Mouse (Mus musculus) midbrain, embryonic 11.5 days (tissue): ENCODE data around the gene Gfod2. TPM values are rescaled to one million over a fixed set of nuclear protein-coding genes. Genes with fewer than 3 reads are reported as not detected.

Source experiments
- ATAC-seq: fragments of 200-750 bp; cut with Nextera tagmentation; 2 replicates; pipeline ENCODE4 v1.8.0; 2017; ENCODE audit warnings: moderate TSS enrichment, moderate library complexity; ENCODE audit not compliant: low FRiP score
- DNase-seq: peaks from one replicate; pipeline ENCODE4 v3.0.0; 2015; ENCODE audit warnings: low spot score; ENCODE audit errors: missing footprints
- H3K27ac ChIP-seq: fragments of 300-500 bp; sonication (generic); 2 replicates; pipeline ENCODE4 v1.5.1; 2014; ENCODE audit warnings: low read depth, low read length
- H3K27me3 ChIP-seq: fragments of 300-500 bp; sonication (generic); 2 replicates; pipeline ENCODE4 v1.6.1; 2014; ENCODE audit warnings: mild to moderate bottlenecking, low read length, moderate library complexity, mixed read lengths; ENCODE audit not compliant: control insufficient read depth, insufficient read depth
- H3K36me3 ChIP-seq: fragments of 300-500 bp; sonication (generic); 2 replicates; pipeline ENCODE4 v1.6.1; 2014; ENCODE audit warnings: mild to moderate bottlenecking, low read length, moderate library complexity, mixed read lengths; ENCODE audit not compliant: control insufficient read depth, insufficient read depth
- H3K4me1 ChIP-seq: fragments of 300-500 bp; sonication (generic); 2 replicates; pipeline ENCODE4 v1.6.1; 2014; ENCODE audit warnings: low read length; ENCODE audit not compliant: control insufficient read depth, insufficient read depth
- H3K4me2 ChIP-seq: fragments of 300-500 bp; sonication (generic); 2 replicates; pipeline ENCODE4 v1.6.1; 2014; ENCODE audit warnings: mild to moderate bottlenecking, moderate library complexity
- H3K4me3 ChIP-seq: fragments of 300-500 bp; sonication (generic); 2 replicates; pipeline ENCODE4 v1.5.1; 2014; ENCODE audit warnings: low read depth, low read length
- H3K9ac ChIP-seq: fragments of 300-500 bp; sonication (generic); 2 replicates; pipeline ENCODE4 v1.6.1; 2014; ENCODE audit warnings: low read length
- H3K9me3 ChIP-seq: fragments of 300-500 bp; sonication (generic); 2 replicates; pipeline ENCODE4 v1.6.1; 2016; ENCODE audit warnings: low read length; ENCODE audit not compliant: control insufficient read depth
- WGBS: fragments of 180-500 bp; shearing (Covaris S2); extraction: QIAGEN DNeasy Blood & Tissue Kit; methylation state at CpG from one replicate; pipeline ENCODE4 v1.1.7; 2014; 5-methylcytosine and 5-hydroxymethylcytosine counted together
- polyA plus RNA-seq: library from polyadenylated mRNA; unstranded; fragments of >200 nt; fragmentation: Nextera tagmentation; extraction: Ambion mirVana; gene quantifications from 2 replicates; pipeline ENCODE4 v1.2.1, GENCODE M21; 2014

Gene Gfod2
- polyA plus RNA-seq, 1 experiment from 2014 or later: 38.8 TPM

DNA sequence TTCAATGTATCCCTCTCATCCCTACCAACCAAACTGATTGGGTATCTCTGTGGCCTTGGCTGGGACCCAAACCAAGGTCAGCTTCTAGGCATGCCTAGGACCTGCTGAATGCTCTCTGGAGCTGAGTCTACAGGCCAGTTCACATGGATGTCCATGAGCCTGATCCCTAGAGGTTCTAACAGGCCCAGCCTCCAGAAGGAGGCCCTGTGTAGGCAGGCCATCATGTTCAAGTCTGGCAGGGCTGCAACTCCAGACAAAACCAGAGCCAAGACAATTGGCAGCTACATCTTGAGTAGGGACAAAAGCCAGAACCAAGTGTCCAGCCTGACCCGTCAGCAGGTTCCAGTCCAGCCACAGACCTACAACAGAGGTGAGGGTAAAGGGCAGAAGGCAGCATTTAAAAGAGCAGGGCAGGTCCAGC is 15.0 kb upstream of the Gfod2 start:
- Histone ChIP-seq H3K4me1 (no peaks in the 10 kb centered on the region), H3K4me3 (no peak overlapping the region), H3K27ac (no peak overlapping the region), H3K9me3 (no peaks in the 10 kb centered on the region), H3K36me3 (peaks cover 29% of the 10 kb centered on the region), H3K9ac (no peak overlapping the region), H3K4me2 (no peak overlapping the region), H3K27me3 (no peaks in the 10 kb centered on the region)
- ATAC-seq: no peak
- WGBS: 94% methylated on average over 1 of the region's 1 CpGs
- no peak for DNase-seq

DNA sequence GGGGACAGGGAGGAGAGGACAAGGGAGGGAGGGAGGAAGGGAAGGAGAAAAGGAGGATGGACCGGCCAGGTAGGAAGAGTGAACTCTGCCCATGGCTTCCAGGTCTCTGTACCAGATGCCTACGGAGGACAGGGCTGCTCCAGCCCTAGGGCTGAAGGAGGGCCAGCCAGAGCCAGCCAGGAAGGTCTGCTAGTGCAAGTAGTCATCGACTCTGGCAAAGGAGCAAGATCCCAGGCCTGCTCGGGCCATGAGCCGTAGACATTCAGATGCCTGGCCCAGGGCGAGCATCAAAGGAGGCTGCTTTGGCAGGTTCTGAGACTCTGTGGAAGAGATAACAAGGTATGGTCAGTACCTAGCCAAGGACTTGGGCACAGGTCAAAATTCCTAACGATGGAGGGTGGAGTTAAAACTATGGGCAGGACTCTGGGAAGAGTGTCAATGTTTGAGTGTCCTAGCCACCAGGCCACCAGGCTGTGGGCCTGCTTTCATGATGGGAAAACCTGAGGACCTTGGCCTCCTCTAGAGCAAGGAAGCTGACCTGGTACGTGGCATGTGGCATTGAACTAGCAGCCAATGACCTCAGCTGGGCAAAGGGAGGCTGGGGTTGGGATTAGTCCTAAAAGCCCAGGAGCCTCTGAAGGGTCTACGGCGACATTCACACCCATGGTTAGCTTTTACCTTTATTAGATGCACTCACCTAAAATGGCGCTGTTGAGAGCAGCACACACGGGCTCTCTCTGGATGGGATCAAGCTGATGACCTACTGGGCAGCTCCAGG is 13.1 kb upstream of the Gfod2 start:
- H3K27me3 ChIP-seq: no peaks in the 10 kb centered on the region
- H3K36me3 ChIP-seq: peaks cover 24% of the 10 kb centered on the region
- no peak overlapping the region for H3K4me2 ChIP-seq
- 94% methylated on average over 12 of the region's 12 CpGs for WGBS
- ATAC-seq (no peak), DNase-seq (peak; percentile 57)
- no peaks in the 10 kb centered on the region for H3K4me1 ChIP-seq
- no peaks in the 10 kb centered on the region for H3K9me3 ChIP-seq
- no peak overlapping the region for H3K9ac ChIP-seq
- no peak overlapping the region for H3K4me3 ChIP-seq
- H3K27ac ChIP-seq: no peak overlapping the region

DNA sequence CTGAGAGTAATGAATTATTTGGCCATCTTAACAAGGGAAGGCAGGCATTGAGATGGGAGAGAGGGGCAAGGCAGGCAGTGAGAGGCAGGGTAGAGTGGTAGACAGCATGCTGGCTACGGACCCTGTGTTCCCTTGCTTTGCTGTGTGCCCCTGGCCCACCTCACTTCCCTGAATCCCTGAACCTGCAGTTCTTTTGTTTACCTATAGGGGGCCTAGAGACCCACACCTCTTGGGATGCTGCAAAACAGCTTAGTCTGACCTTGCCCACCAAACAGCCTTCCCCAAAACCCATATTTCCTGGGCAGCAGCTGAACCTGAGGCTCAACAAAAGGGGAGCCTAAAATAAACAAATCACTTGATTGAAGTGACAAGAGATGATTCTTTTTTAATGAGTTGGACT is 12.1 kb upstream of the Gfod2 start:
- Histone ChIP-seq H3K27ac (no peak overlapping the region), H3K4me1 (no peaks in the 10 kb centered on the region), H3K9ac (no peak overlapping the region), H3K4me3 (no peak overlapping the region), H3K4me2 (no peak overlapping the region), H3K36me3 (peaks cover 24% of the 10 kb centered on the region), H3K9me3 (no peaks in the 10 kb centered on the region), H3K27me3 (no peaks in the 10 kb centered on the region)
- DNase-seq (peak; percentile 91), ATAC-seq (0 out of 2 replicates have a peak, but pooled peaks have one; percentile 44)
- whole genome bisulfite sequencing: 62% methylated on average over 1 of the region's 1 CpGs

DNA sequence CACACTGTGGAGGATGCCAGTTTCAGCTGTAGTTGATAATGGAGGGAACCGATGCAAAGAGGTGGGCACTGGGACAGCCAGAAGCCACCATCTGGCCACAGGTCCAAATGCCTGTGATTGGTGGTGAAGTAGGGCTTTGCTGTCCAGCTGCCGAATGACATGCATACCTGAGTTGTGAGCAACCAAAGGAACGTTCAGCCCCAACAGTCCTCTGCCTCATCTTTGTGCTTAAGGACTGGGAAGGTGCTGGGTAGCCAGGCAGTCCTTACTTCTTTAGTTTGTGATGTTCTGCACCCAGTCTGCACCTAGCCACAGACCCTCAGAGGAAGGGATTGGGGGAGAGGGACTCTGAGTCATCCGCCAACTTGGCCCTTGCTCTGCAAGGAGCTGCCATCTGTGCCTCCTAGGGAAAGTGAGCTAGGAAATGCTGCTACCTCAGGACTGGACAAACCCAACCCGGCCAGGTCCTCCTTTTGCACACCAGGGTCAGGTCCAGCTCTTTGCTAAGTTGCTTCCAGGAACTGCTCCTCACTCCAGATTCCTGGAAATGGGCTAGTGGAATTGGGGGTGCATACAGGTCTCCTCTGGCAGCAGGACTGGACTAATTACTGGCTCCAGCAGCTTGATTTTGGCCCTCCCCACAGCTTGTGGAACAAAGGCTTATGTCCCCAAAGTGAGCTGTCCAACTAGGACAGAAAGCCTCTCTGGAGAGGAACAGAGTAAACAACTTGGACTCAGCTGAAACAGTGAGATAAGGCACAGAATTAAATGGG is 10.2 kb upstream of the Gfod2 start:
- Histone ChIP-seq H3K4me2 (no peak overlapping the region), H3K4me3 (no peak overlapping the region), H3K27me3 (no peaks in the 10 kb centered on the region), H3K9ac (no peak overlapping the region), H3K4me1 (no peaks in the 10 kb centered on the region), H3K9me3 (no peaks in the 10 kb centered on the region), H3K36me3 (peaks cover 19% of the 10 kb centered on the region), H3K27ac (no peak overlapping the region)
- DNase-seq: no peak
- ATAC-seq: no peak
- 92% methylated on average over 5 of the region's 5 CpGs for WGBS

DNA sequence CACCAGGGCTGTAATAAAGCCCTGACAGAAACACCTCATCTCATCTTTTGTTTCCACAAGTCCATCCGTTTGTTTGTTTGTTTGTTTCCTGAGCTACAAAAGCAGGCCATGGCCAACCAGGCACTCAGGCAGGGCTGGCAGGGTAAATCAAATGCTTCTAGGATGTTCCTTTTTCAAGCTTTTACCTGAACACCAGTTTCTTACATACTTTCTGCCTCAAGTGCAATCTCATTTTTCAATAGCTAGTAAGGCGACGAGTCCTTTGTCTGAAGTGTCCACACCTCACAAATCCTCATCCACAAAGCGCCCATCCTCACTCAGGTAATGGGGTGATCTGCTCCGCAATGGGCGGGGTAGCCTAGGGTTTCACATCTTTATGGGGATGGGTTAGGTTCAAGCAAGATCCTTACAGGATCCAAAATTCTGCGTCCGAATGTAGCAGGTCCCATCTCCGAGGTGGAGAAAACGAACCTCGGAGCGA is 628 bp downstream of the Gfod2 start:
- peak overlapping the region; percentile 58 for H3K4me2 ChIP-seq
- WGBS: 3% methylated on average over 12 of the region's 12 CpGs

DNA sequence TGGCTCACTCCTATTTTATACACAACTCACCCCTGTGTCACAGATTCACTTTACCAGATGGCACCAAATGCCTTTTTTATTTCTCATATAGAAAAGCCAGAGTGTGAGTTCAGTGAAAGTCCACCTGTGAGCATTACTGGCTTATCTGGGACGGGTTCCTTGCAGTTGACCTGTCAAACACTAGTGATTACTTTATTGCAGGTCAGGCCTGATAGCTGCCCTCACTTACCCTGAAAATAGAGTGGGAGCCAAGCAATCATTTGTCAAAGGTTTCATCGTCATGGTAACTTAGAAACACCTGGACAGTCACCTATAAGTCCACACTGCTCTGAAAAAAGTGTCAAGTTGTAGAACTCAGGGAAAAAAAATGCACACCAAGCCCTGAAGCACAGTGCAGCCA is 3.8 kb downstream of the Gfod2 start:
- Histone ChIP-seq H3K27me3 (no peaks in the 10 kb centered on the region), H3K4me3 (no peak overlapping the region), H3K27ac (no peak overlapping the region), H3K9ac (no peak overlapping the region), H3K4me2 (no peak overlapping the region), H3K4me1 (peaks cover 10% of the 10 kb centered on the region), H3K9me3 (no peaks in the 10 kb centered on the region), H3K36me3 (no peaks in the 10 kb centered on the region)
- no peak for DNase-seq
- no peak for ATAC-seq
- 90% methylated on average over 2 of the region's 2 CpGs for WGBS

More for the DNA sequence above, 628 bp downstream of the Gfod2 start:
- DNase-seq (peak; percentile 90), ATAC-seq (no peak)
- H3K4me3 ChIP-seq: peak overlapping the region; percentile 90
- H3K9me3 ChIP-seq: no peaks in the 10 kb centered on the region
- H3K4me1 ChIP-seq: peaks cover 5% of the 10 kb centered on the region
- H3K36me3 ChIP-seq: no peaks in the 10 kb centered on the region
- peak overlapping the region; percentile 58 for H3K27ac ChIP-seq
- H3K9ac ChIP-seq: peak overlapping the region; percentile 87
- H3K27me3 ChIP-seq: no peaks in the 10 kb centered on the region

DNA sequence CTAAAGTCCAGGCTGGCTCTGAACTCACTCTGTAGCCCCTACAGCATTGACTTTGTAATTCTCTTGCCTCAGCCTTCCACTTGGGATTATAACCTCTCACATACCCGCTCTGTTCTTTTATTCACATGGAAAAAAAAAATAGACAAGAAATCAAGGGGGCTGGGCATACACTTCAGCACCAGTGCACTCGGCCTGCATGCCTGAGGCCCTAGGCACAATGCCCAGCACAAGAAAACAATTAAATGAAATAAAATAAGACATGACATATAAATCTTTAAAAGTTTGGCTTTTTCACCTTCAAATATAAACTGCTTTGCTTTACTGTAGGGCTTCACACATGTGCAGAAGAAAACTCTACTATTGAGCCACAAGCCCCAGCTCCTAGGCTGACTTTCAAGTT is 4.5 kb downstream of the Gfod2 start:
- DNase-seq (no peak), ATAC-seq (no peak)

DNA sequence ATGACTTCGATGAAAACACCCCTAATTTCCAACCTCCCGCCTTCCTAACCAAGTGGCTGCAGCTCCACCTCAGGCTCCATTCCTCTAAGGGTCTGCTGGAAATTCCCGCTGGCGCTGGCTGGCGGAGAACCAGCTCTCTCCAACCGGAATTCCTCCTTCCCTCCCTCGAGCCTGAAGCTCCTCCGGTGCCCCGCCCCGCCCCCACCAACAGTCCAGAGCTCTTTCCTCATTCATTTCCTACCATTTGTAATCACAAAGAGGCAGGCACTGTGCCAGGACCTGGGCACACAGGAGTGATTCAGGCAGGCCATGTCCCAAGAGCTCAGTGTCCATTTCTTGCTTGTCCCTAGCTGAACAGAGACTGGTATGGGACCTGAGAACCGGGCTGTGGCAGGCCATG is 7.9 kb downstream of the Gfod2 start:
- DNase-seq: peak; percentile 83
- no peak for ATAC-seq
- H3K27ac ChIP-seq: no peak overlapping the region
- 0 out of 2 replicates have a peak, but pooled peaks cover 5% of the 10 kb centered on the region for H3K4me1 ChIP-seq
- H3K9ac ChIP-seq: no peak overlapping the region
- H3K4me3 ChIP-seq: no peak overlapping the region
- WGBS: 23% methylated on average over 11 of the region's 11 CpGs
- H3K36me3 ChIP-seq: no peaks in the 10 kb centered on the region
- H3K9me3 ChIP-seq: no peaks in the 10 kb centered on the region
- no peak overlapping the region for H3K4me2 ChIP-seq
- no peaks in the 10 kb centered on the region for H3K27me3 ChIP-seq

More for the DNA sequence above, 4.5 kb downstream of the Gfod2 start:
- no peaks in the 10 kb centered on the region for H3K36me3 ChIP-seq
- H3K4me1 ChIP-seq: peaks cover 10% of the 10 kb centered on the region
- no peak overlapping the region for H3K9ac ChIP-seq
- H3K27ac ChIP-seq: no peak overlapping the region
- H3K27me3 ChIP-seq: no peaks in the 10 kb centered on the region
- H3K4me3 ChIP-seq: no peak overlapping the region
- 83% methylated on average over 2 of the region's 2 CpGs for WGBS
- H3K9me3 ChIP-seq: no peaks in the 10 kb centered on the region
- H3K4me2 ChIP-seq: no peak overlapping the region

DNA sequence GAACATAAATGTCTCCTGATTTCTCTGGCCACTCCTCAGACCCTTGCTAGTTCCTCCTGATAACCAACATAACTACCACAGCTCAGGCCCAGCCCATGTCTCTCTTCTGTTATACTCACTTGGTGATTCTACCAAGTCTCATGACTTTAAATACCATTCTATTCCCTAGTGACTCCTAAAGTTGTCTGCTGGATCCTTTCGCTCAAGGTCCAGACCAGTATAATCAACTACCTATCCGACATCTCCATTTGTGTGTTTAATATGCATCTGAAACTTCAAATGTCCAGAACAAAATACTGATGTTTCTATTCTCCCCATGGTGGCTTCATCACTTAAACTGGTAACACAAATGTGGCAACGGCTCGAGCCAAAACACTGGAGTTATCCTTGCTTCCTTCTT is 15.2 kb downstream of the Gfod2 start:
- no peak overlapping the region for H3K9ac ChIP-seq
- H3K36me3 ChIP-seq: no peaks in the 10 kb centered on the region
- no peak overlapping the region for H3K4me2 ChIP-seq
- 96% methylated on average over 4 of the region's 4 CpGs for WGBS
- H3K27me3 ChIP-seq: no peaks in the 10 kb centered on the region
- H3K9me3 ChIP-seq: no peaks in the 10 kb centered on the region
- H3K4me1 ChIP-seq: no peaks in the 10 kb centered on the region
- no peak overlapping the region for H3K4me3 ChIP-seq
- DNase-seq (no peak), ATAC-seq (no peak)
- H3K27ac ChIP-seq: no peak overlapping the region
